Comparison of ENCODE assay signal across 23 mouse cellular contexts in the genomic region with DNA sequence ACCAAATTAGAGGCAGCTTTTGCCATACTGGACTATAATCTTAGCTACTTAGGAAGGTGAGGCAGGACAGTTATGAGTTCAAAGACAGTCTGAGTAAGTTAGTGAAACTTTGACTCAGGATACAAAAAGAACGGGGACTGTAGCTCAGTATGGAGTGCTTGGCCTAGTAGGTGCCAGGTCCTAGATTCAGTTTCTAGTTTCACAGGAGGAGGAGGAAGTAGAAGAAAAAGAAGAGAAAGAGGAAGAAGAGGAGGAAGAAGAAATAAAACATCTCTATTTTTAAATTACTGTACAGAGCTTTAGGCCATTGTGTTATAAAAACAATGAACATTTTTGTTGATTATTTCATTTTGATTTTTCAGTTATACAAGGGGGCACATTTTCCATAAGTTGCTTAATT.
"Had no signal": no experiment of that assay in that cellular context is flagged by ENCODE, and none has a peak within 500 bp of the region (broad histone marks: within the 10 kb centered on the region; RNA-seq: fewer than 3 reads in every experiment).

No protein-coding gene starts in this region.

- H3K27ac ChIP-seq: kidney, embryonic 15.5 days; left cerebral cortex, adult 2 months; limb, embryonic 12.5 days; limb, embryonic 15.5 days; liver, embryonic 14.5 days; midbrain, embryonic 12.5 days; midbrain, embryonic 15.5 days; neural tube, embryonic 12.5 days; neural tube, embryonic 15.5 days had no signal

- H3K4me1 ChIP-seq: kidney, embryonic 15.5 days; limb, embryonic 12.5 days; limb, embryonic 15.5 days; midbrain, embryonic 12.5 days; midbrain, embryonic 15.5 days; neural tube, embryonic 12.5 days; neural tube, embryonic 15.5 days had no signal

- DNase-seq: kidney, adult 11 months; kidney, adult 8-10 months; kidney, postnatal 10 days; kidney, postnatal 36 days; layer of hippocampus, postnatal 36 days; left cerebral cortex, postnatal 4 days; liver, postnatal 0 days; lung, embryonic 14.5 days; retina, postnatal 1 day; right cerebral cortex, postnatal 25 days; thymus, adult 2 months; thymus, postnatal 25 days had no signal

- H3K4me3 ChIP-seq: kidney, embryonic 15.5 days; left cerebral cortex, adult 2 months; limb, embryonic 12.5 days; limb, embryonic 15.5 days; midbrain, embryonic 12.5 days; midbrain, embryonic 15.5 days; neural tube, embryonic 12.5 days; neural tube, embryonic 15.5 days had no signal

- H3K9me3 ChIP-seq: kidney, embryonic 15.5 days; limb, embryonic 12.5 days; limb, embryonic 15.5 days; midbrain, embryonic 12.5 days; midbrain, embryonic 15.5 days; neural tube, embryonic 12.5 days; neural tube, embryonic 15.5 days had no signal

- H3K27me3 ChIP-seq: kidney, embryonic 15.5 days; limb, embryonic 12.5 days; limb, embryonic 15.5 days; midbrain, embryonic 12.5 days; midbrain, embryonic 15.5 days; neural tube, embryonic 12.5 days; neural tube, embryonic 15.5 days had no signal

- H3K36me3 ChIP-seq: midbrain, embryonic 15.5 days had no signal

- H3K9ac ChIP-seq: kidney, embryonic 15.5 days; limb, embryonic 12.5 days; limb, embryonic 15.5 days; liver, embryonic 14.5 days; liver, postnatal 0 days; lung, embryonic 14.5 days; midbrain, embryonic 12.5 days; midbrain, embryonic 15.5 days; neural tube, embryonic 12.5 days; neural tube, embryonic 15.5 days had no signal

- H3K4me2 ChIP-seq: kidney, embryonic 15.5 days; limb, embryonic 12.5 days; limb, embryonic 15.5 days; liver, embryonic 11.5 days; lung, embryonic 14.5 days; midbrain, embryonic 12.5 days; midbrain, embryonic 15.5 days; neural tube, embryonic 12.5 days; neural tube, embryonic 15.5 days had no signal

- ATAC-seq: liver, postnatal 0 days; lung, postnatal 0 days; midbrain, embryonic 15.5 days had no signal
